Mouse (Mus musculus) heart, embryonic 13.5 days (tissue): ENCODE results near the gene Trp63. TPM values are rescaled to one million over a fixed set of nuclear protein-coding genes. Genes with fewer than 3 reads are reported as not detected.

Experiments used
- ATAC-seq: fragments of 200-750 bp; cut with Nextera tagmentation; 2 replicates; pipeline ENCODE4 v1.8.0; 2017; ENCODE audit warnings: moderate TSS enrichment; ENCODE audit not compliant: insufficient number of reproducible peaks, low FRiP score, low TSS enrichment; ENCODE audit errors: extremely low read depth
- H3K27ac ChIP-seq: fragments of 300-500 bp; sonication (generic); replicated peaks from 2 replicates; pipeline ENCODE4 v1.5.1; 2015; ENCODE audit warnings: moderate library complexity, mild to moderate bottlenecking, inconsistent platforms
- H3K27me3 ChIP-seq: fragments of 300-500 bp; sonication (generic); replicated peaks from 2 replicates; pipeline ENCODE4 v1.6.1; 2015; ENCODE audit warnings: mild to moderate bottlenecking, inconsistent platforms
- H3K36me3 ChIP-seq: fragments of 300-500 bp; sonication (generic); 2 replicates; pipeline ENCODE4 v1.6.1; 2015; ENCODE audit warnings: mild to moderate bottlenecking, inconsistent platforms
- H3K4me1 ChIP-seq: fragments of 300-500 bp; sonication (generic); 2 replicates; pipeline ENCODE4 v1.6.1; 2015; ENCODE audit warnings: inconsistent platforms
- H3K4me2 ChIP-seq: fragments of 300-500 bp; sonication (generic); 2 replicates; pipeline ENCODE4 v1.6.1; 2015; ENCODE audit warnings: inconsistent platforms, mild to moderate bottlenecking, moderate library complexity
- H3K4me3 ChIP-seq: fragments of 300-500 bp; sonication (generic); 2 replicates; pipeline ENCODE4 v1.5.1; 2015; ENCODE audit warnings: moderate library complexity, mild to moderate bottlenecking, inconsistent platforms
- H3K9ac ChIP-seq: fragments of 300-500 bp; sonication (generic); 2 replicates; pipeline ENCODE4 v1.6.1; 2015; ENCODE audit warnings: inconsistent platforms, mild to moderate bottlenecking, moderate library complexity
- H3K9me3 ChIP-seq: fragments of 300-500 bp; sonication (generic); 2 replicates; pipeline ENCODE4 v1.6.1; 2016; ENCODE audit warnings: inconsistent platforms
- WGBS: fragments of 180-500 bp; shearing (Covaris S2); methylation state at CpG from one replicate; pipeline ENCODE4 v1.1.7; 2015; ENCODE audit warnings: mixed read lengths; 5-methylcytosine and 5-hydroxymethylcytosine counted together
- polyA plus RNA-seq: library from polyadenylated mRNA; unstranded; fragments of >200 nt; fragmentation: Nextera tagmentation; extraction: Ambion mirVana; gene quantifications from 2 replicates; pipeline ENCODE4 v1.2.1, GENCODE M21; 2015

Trp63 gene
- polyA plus RNA-seq, 1 experiment from 2014 or later: 0.78 TPM

DNA sequence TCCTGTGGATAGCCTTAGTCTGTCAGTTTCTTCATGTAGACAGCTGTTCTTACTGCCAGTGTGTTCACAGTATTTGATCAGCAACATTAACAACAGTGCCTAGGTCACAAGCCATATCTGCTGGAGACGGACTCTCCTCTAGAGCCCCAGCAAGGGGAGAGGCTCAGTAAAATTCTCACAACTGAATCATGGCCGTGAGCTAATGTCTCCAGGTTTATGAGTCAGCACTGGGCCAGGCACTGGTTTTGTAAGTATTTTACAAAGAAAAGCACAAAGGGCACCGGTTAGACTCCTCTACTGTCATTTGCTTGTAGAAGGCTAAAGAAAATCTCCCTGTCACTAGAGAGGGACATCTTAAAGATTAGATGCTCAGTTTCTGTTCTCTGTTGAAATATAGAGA is 151.7 kb downstream of the Trp63 start:
- Histone ChIP-seq H3K4me2 (no peak overlapping the region), H3K4me1 (no peaks in the 10 kb centered on the region), H3K4me3 (no peak overlapping the region), H3K27me3 (no peaks in the 10 kb centered on the region), H3K27ac (no peak overlapping the region), H3K36me3 (no peaks in the 10 kb centered on the region), H3K9ac (no peak overlapping the region), H3K9me3 (no peaks in the 10 kb centered on the region)
- whole genome bisulfite sequencing: 66% methylated on average over 3 of the region's 3 CpGs
- no peak for ATAC-seq

DNA sequence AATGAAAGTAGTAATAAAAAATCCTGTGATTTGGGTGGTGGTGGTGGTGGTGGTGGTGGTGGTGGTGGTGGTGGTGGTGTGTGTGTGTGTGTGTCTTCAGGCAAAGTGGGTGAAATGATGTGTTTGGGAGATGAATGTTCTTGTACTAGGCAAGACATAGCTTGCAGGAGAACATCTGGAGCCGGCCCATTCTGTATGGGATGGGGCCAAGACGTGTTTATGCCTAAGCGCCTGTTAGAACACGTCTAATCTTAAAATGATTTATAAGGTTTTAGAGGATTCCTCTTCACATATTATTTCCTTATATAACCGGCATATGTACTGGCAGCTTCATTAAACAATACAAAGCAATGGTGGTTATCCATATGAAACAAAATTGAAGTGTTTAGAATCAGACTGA is 152.2 kb downstream of the Trp63 start:
- H3K9me3 ChIP-seq: no peaks in the 10 kb centered on the region
- H3K4me1 ChIP-seq: no peaks in the 10 kb centered on the region
- no peaks in the 10 kb centered on the region for H3K36me3 ChIP-seq
- H3K4me2 ChIP-seq: no peak overlapping the region
- WGBS: 77% methylated on average over 5 of the region's 5 CpGs
- no peak overlapping the region for H3K4me3 ChIP-seq
- no peak overlapping the region for H3K27ac ChIP-seq
- ATAC-seq: no peak
- no peaks in the 10 kb centered on the region for H3K27me3 ChIP-seq
- no peak overlapping the region for H3K9ac ChIP-seq

DNA sequence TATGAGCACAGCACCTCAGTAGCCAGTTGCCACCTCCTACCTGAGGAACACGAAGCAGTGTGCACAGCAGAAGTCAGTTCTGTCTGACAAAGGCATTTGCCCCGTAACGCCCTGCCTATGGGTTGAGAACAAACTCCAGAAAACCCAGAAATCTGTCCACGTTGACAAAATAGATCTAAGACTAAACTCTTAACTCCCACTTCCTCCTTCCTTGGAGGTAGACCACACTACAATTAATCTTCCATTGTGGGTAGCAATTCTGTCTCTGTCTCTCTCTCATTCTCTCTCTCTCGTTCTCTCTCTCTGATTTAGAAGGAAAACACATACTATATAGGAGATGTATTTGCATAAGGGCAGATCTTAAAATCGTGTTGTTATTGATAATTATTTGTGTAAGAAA is 159.4 kb downstream of the Trp63 start:
- 76% methylated on average over 6 of the region's 6 CpGs for WGBS
- ATAC-seq: no peak

DNA sequence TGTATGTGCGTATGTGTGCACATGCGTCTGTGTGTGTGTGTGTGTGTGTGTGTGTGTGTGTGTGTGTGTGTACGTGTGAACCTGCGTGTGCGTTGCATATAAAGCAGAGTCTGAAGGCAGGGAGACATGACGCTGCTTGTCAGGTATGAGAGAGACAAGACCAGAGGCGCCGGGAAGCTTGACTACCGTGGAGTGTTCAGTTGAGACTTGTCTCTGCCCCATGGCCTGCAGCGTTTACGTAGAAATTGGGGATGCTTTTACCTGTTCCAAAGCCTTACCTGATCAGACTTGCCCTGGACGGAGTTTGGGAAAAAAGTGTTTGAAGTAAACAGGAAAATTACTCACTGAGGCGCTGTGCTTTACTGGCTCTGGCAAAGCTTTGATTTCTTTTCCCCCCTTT is 160.1 kb downstream of the Trp63 start:
- Histone ChIP-seq H3K9ac (no peak overlapping the region), H3K4me3 (no peak overlapping the region), H3K9me3 (no peaks in the 10 kb centered on the region), H3K27ac (no peak overlapping the region), H3K4me1 (no peaks in the 10 kb centered on the region), H3K36me3 (no peaks in the 10 kb centered on the region), H3K27me3 (no peaks in the 10 kb centered on the region), H3K4me2 (no peak overlapping the region)
- 83% methylated on average over 13 of the region's 13 CpGs for WGBS
- no peak for ATAC-seq

More for the DNA sequence above, 159.4 kb downstream of the Trp63 start:
- Histone ChIP-seq H3K36me3 (no peaks in the 10 kb centered on the region), H3K4me1 (no peaks in the 10 kb centered on the region), H3K4me3 (no peak overlapping the region), H3K27ac (no peak overlapping the region), H3K9ac (no peak overlapping the region), H3K9me3 (no peaks in the 10 kb centered on the region), H3K4me2 (no peak overlapping the region), H3K27me3 (no peaks in the 10 kb centered on the region)

DNA sequence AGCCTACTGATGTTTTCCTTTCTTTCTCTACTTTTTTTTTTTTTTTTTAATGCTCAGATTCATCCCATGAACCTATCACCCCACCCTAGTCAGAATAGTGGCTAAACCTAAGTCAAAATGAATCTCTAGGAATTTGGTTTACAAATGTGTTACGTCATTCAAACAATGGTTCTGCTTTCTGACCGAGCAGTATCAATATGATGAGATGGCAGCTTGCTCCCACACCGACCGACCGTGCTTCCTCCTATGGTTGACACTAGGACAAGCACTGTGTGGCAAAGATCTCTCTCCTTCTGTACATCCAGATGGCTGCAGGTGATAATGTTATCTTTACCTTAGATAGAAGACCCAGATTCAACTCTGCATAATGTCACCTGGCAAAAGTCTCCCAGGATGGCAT is 163.0 kb downstream of the Trp63 start:
- Histone ChIP-seq H3K4me2 (no peak overlapping the region), H3K9ac (no peak overlapping the region), H3K27me3 (no peaks in the 10 kb centered on the region), H3K27ac (no peak overlapping the region), H3K9me3 (no peaks in the 10 kb centered on the region), H3K36me3 (no peaks in the 10 kb centered on the region), H3K4me1 (no peaks in the 10 kb centered on the region), H3K4me3 (no peak overlapping the region)
- WGBS: 84% methylated on average over 5 of the region's 5 CpGs
- no peak for ATAC-seq

DNA sequence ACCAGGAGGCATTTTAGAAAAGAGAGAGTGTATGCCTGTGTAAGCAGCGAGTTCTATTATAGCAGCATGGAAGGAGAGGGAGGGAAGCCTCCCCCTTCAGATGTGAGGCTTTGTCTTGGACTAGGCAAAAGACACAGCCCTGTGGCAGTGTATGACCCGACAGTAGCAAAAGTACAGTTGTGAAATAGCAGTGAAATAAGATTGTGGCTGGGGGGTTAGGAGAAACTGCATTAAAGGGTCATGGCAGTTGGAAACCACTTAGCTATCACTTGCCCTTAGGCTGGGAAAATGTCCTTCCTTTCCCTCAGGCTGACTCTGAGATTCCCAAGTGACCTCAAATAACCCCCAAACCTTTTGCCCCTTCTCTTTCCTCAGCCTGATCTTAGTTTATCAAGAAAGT is 164.9 kb downstream of the Trp63 start:
- Histone ChIP-seq H3K36me3 (no peaks in the 10 kb centered on the region), H3K4me2 (no peak overlapping the region), H3K9me3 (no peaks in the 10 kb centered on the region), H3K9ac (no peak overlapping the region), H3K4me1 (no peaks in the 10 kb centered on the region), H3K27ac (no peak overlapping the region), H3K27me3 (no peaks in the 10 kb centered on the region), H3K4me3 (no peak overlapping the region)
- no peak for ATAC-seq
- WGBS: 51% methylated on average over 2 of the region's 2 CpGs

DNA sequence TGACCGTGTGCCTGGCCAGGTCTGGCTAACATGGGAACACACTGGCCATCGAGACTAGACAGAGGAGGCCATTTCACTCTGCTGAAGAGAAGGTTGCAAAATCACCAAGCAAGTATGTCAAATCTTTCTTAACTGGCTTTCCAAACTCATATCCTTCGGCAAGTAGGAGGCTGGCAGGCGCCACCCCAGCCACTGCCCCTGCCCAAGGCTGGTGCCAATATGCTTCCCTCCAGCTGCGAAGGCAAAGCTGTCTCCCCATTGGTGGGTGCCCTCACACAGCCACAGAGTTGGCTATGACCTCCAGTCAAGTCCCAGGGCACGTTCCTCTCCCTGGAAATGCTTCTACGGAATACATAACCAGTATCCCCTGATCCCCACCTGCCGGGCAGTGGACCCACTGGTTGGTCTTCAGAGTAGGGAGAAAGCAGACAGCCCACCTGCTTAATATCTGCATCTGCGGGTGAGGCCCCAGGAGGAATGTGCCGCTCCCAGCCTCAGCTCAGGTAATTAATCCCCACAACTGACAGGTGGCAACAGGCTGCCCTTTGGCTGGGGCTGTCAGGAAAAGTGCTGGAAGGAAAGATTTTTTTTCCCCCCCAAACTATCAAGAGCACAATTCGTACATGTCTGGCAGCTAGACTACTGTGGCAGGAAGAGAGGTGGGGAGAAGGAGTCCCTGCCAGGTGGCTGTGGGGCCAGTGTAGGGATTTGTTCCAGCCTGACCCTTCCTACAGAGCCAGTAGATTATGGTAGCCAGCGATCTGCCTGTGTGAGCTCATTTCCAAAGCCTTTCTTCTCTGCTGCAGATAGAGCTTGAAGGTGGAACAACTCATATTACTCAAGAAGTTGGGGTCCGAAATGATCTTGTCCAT is 166.3 kb downstream of the Trp63 start:
- Histone ChIP-seq H3K27me3 (no peaks in the 10 kb centered on the region), H3K4me2 (no peak overlapping the region), H3K4me1 (no peaks in the 10 kb centered on the region), H3K9me3 (no peaks in the 10 kb centered on the region), H3K9ac (no peak overlapping the region), H3K4me3 (no peak overlapping the region), H3K27ac (no peak overlapping the region), H3K36me3 (no peaks in the 10 kb centered on the region)
- ATAC-seq: no peak
- 67% methylated on average over 13 of the region's 13 CpGs for WGBS

DNA sequence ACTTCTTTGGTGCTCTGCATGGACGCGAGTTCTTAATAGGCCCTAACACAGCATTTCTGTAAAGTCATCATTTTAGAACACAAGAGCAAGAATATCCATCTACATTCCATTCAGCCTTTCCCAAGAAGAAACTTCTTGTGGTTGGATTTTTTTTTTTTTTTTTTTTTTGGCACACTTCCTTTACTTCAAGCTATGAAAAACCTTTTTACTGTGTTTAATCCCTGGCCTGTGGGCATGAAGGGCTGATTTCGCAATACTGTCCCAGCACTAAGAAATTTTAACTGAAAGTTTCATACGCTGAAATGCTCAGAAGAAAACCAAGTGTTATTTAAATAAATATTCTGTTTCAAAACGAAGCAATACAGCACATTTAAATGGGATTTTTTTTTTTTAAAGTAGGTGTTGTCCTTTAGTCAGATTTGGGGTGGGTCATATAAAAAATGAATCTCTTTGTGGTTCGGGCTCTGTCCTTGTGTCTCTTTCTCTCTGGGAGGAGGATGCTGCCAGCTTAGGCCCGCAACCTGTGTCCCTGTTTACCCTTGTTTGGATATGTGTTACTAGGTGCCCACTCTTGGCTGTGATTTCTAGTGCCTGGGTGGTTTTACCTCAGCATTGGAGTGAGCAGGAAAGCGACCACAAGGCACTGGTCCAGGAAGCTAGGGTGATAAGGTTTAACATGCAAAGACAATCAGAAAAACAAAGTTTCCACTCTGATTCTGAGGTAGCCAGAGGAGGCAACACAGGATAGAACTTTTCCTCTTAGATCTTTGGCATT is 177.4 kb downstream of the Trp63 start:
- H3K4me2 ChIP-seq: no peak overlapping the region
- 72% methylated on average over 8 of the region's 8 CpGs for WGBS
- no peak overlapping the region for H3K9ac ChIP-seq
- H3K4me1 ChIP-seq: no peaks in the 10 kb centered on the region
- H3K9me3 ChIP-seq: 0 out of 2 replicates have a peak, but pooled peaks cover 5% of the 10 kb centered on the region
- no peak overlapping the region for H3K4me3 ChIP-seq
- ATAC-seq: no peak
- H3K27ac ChIP-seq: no peak overlapping the region
- H3K36me3 ChIP-seq: no peaks in the 10 kb centered on the region
- no peaks in the 10 kb centered on the region for H3K27me3 ChIP-seq

DNA sequence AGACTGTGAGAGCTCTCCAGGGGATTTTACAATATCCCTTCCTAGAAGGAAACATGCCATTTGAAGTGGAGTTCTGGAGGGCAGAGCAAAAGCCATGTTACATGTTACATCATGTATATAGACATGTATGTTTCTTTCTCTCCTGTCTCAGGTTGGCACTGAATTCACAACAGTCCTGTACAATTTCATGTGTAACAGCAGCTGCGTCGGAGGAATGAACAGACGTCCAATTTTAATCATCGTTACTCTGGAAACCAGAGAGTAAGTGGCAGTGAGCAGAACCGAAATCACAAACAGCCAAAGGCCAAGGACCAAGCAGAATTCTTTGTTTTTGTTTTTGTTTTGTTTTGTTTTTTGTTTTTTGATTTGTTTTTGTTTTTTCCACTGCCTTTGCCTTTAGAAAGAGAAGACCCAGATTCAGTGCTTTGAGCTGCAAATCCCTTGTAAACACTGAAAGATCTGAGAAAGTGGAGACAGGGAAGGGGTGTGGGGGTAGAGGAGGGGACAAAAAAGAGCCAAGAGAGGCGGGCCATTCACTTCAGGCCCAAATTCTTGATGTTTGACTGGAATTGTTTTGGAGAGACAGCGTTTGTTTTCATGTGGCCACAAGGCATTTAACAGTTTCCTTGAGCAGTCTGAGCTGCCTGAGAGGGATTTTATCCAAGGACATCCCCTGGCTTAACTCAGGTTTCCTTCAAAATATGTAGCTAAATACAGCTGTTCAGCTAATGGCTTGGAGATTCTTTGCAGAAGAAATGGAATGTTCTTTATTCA is 181.7 kb downstream of the Trp63 start:
- Histone ChIP-seq H3K27me3 (no peaks in the 10 kb centered on the region), H3K4me1 (no peaks in the 10 kb centered on the region), H3K36me3 (no peaks in the 10 kb centered on the region), H3K27ac (no peak overlapping the region), H3K4me2 (no peak overlapping the region), H3K9me3 (0 out of 2 replicates have a peak, but pooled peaks cover 3% of the 10 kb centered on the region), H3K4me3 (no peak overlapping the region), H3K9ac (no peak overlapping the region)
- no peak for ATAC-seq
- WGBS: 67% methylated on average over 7 of the region's 7 CpGs

DNA sequence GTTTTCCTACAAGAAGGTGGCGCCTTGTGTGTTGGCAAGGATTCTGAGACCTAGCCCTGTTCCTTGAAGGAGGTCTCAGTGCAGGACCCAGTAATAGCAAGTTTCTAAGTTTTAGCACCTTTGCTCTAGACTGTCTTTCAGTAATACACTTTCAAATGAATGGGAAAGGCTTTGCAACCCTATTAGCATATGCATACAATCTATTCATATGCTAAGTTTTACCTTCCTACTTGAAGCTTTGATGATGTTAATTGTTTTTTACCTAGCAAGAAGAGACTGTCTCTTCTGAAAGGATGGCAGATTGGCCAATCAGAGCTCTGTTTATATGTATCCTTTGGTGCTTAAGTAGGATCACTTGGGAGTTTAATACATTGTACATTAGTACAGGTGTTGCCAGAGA is 187.9 kb downstream of the Trp63 start:
- Histone ChIP-seq H3K4me3 (no peak overlapping the region), H3K27me3 (no peaks in the 10 kb centered on the region), H3K4me2 (no peak overlapping the region), H3K36me3 (no peaks in the 10 kb centered on the region), H3K4me1 (no peaks in the 10 kb centered on the region), H3K27ac (no peak overlapping the region), H3K9ac (no peak overlapping the region), H3K9me3 (no peaks in the 10 kb centered on the region)
- ATAC-seq: no peak
- WGBS: 68% methylated on average over 1 of the region's 1 CpGs

DNA sequence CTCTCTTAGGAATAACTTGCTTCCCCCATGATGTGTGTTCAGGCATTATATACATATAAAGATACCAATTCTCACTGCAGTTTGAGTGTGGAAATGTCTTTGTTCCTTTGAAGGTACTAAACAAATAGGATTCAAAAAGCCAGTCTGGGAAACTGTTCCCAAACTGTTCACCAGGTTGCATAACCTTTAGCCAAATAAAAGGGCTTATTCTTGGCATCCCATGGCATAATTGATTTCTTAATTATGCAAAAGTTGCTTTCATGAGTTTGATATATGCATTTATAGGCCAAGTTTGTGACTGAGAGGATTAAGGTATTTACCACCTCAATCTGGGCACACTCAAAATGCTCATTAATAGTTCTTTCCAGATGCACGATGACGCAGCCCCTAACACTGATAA is 192.1 kb downstream of the Trp63 start:
- H3K4me3 ChIP-seq: no peak overlapping the region
- H3K27me3 ChIP-seq: no peaks in the 10 kb centered on the region
- H3K9me3 ChIP-seq: no peaks in the 10 kb centered on the region
- no peak overlapping the region for H3K4me2 ChIP-seq
- no peak overlapping the region for H3K27ac ChIP-seq
- 90% methylated on average over 2 of the region's 2 CpGs for WGBS
- H3K36me3 ChIP-seq: no peaks in the 10 kb centered on the region
- H3K4me1 ChIP-seq: no peaks in the 10 kb centered on the region
- no peak for ATAC-seq
- no peak overlapping the region for H3K9ac ChIP-seq
